12 mouse cellular contexts compared by ENCODE assay signal in the genomic region with DNA sequence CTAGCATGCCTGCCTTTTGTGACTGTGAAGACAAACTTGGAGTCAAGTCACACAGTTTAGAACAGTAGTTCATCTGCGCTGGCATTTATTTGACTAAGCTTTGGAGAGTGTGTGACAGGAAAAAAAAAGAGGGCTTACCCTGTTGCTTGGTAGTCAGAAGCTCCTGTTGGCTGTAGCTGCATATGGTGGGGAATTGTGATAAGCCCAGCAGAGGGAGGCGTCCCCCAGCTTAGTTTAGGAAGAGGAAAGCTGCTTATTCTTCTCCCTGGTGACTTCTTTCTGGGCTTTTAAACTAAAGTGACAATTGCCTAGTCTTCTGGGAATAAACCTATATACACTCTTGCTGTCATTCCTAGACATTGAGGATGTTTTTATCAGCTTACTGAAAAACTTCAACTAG.
"Had no signal": no experiment of that assay in that cellular context is flagged by ENCODE, and none has a peak within 500 bp of the region (broad histone marks: within the 10 kb centered on the region; RNA-seq: fewer than 3 reads in every experiment).

No protein-coding gene starts in this region.

- H3K27ac ChIP-seq: kidney, embryonic 15.5 days; limb, embryonic 15.5 days; midbrain, embryonic 10.5 days; midbrain, embryonic 15.5 days; neural tube, embryonic 13.5 days had no signal

- DNase-seq: kidney, adult 2 months; kidney, postnatal 14 days; lung, adult 18-20 months; spleen, adult 18-20 months; thymus, adult 2 months; thymus, postnatal 25 days had no signal

- H3K27me3 ChIP-seq: kidney, embryonic 15.5 days; limb, embryonic 15.5 days; midbrain, embryonic 15.5 days; neural tube, embryonic 13.5 days had no signal

- H3K9me3 ChIP-seq: limb, embryonic 15.5 days; midbrain, embryonic 15.5 days; neural tube, embryonic 13.5 days had no signal

- H3K4me2 ChIP-seq: kidney, embryonic 15.5 days; limb, embryonic 15.5 days; midbrain, embryonic 15.5 days; neural tube, embryonic 13.5 days had no signal

- H3K4me1 ChIP-seq: kidney, embryonic 15.5 days; limb, embryonic 15.5 days; midbrain, embryonic 10.5 days; midbrain, embryonic 15.5 days; neural tube, embryonic 13.5 days had no signal

- H3K9ac ChIP-seq: kidney, embryonic 15.5 days; limb, embryonic 15.5 days; midbrain, embryonic 15.5 days; neural tube, embryonic 13.5 days had no signal

- H3K4me3 ChIP-seq: kidney, embryonic 15.5 days; limb, embryonic 15.5 days; midbrain, embryonic 10.5 days; midbrain, embryonic 15.5 days; neural tube, embryonic 13.5 days had no signal

- ATAC-seq: intestine, embryonic 16.5 days; midbrain, embryonic 15.5 days had no signal
